In the genomic region with DNA sequence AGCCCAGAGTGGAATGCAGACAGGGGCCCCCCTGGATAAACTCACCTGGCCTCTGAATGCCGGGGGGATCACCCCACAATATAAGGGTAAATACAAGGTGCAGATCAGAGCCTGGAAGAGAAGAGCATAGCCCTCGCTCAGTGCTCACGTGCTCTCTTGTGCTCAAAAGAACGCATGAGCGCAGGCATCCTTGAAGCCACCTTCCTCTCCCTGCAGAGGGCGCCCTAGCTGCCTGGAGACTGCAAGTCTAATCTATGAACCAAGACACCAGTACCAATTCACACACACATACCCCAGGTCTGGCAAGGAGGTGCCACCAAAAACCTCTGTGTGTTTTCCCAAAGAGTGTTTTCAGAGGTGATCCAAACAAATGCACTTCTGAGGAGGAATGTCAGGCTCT, we compare ENCODE assay signal across 11 mouse cellular contexts. TPM values are rescaled to one million over a fixed set of nuclear protein-coding genes. Genes with fewer than 3 reads are reported as not detected.
DNase-seq lines count a peak whose midpoint lies in the region; TF ChIP-seq lines count a peak whose summit lies in the region.
"Had no signal": no experiment of that assay in that cellular context is flagged by ENCODE, and none has a peak within 500 bp of the region (broad histone marks: within the 10 kb centered on the region; RNA-seq: fewer than 3 reads in every experiment).

No protein-coding gene starts in this region.

- in situ Hi-C loops in ES-E14 (cut with MboI; ENCODE audit: low sequenced_read_pairs in 2 of 2, unreplicated experiment in 2 of 2), result no loop called here

- DNase-seq in adrenal gland, postnatal 10 days, result peak; percentile 56
- no peak for DNase-seq in adrenal gland, adult 2 months
- peak; percentile 25 for DNase-seq in kidney, postnatal 10 days
- DNase-seq in kidney, adult 11 months, result no peak
- DNase-seq in ES-E14 (ENCODE audit: low read depth, low spot score), result peak; percentile 63
- peak; percentile 18 for DNase-seq in forelimb bud, embryonic 11.5 days (ENCODE audit: low read depth, low spot score)
- no peak for DNase-seq in frontal cortex, postnatal 36 days (ENCODE audit: low spot score in 2 of 2)
- DNase-seq in layer of hippocampus, adult 9-10 months (ENCODE audit: low spot score), result no peak

- no peaks in the 10 kb centered on the region for H3K9me3 ChIP-seq in ES-E14 (ENCODE audit: control insufficient read depth, insufficient read depth, low read depth, low read length)
- H3K9me3 ChIP-seq: embryonic facial prominence, embryonic 15.5 days had no signal

- H3K4me3 ChIP-seq in ES-E14 (ENCODE audit: insufficient read depth in 1 of 2, low read depth in 1 of 2, low read length in 2 of 2, poor library complexity in 1 of 2, severe bottlenecking in 1 of 2), result no peak overlapping the region
- H3K4me3 ChIP-seq: embryonic facial prominence, embryonic 15.5 days had no signal

- no peaks in the 10 kb centered on the region for H3K36me3 ChIP-seq in ES-E14 (ENCODE audit: control insufficient read depth, insufficient read depth, low read length, poor library complexity, severe bottlenecking)
- H3K36me3 ChIP-seq: embryonic facial prominence, embryonic 15.5 days had no signal

- peaks cover 0 to 4% of the 10 kb centered on the region in 2 experiments; a peak in 1 of 4 replicates for H3K4me1 ChIP-seq in ES-E14 (ENCODE audit: control insufficient read depth in 2 of 2, insufficient read depth in 2 of 2, low read length in 2 of 2, poor library complexity in 1 of 2)
- H3K4me1 ChIP-seq: embryonic facial prominence, embryonic 15.5 days had no signal

- H3K27ac ChIP-seq in ES-E14 (ENCODE audit: insufficient read depth, low read depth, low read length, poor library complexity, severe bottlenecking), result no peak overlapping the region
- H3K27ac ChIP-seq: embryonic facial prominence, embryonic 15.5 days had no signal

- H3K9ac ChIP-seq in ES-E14 (ENCODE audit: insufficient read depth, low read depth, low read length, poor library complexity, severe bottlenecking), result no peak overlapping the region
- H3K9ac ChIP-seq: embryonic facial prominence, embryonic 15.5 days had no signal

TF ChIP-seq in ES-E14, 5 proteins besides CTCF, POLR2A, EP300 and RAD21:
- TF ChIP-seq ZNF384 (IDR thresholded peaks at IDR 0.05; ENCODE audit: low read depth, low read length) (no peak), CHD2 (IDR thresholded peaks at IDR 0.05; ENCODE audit: low read depth, low read length) (no peak), ZC3H11A (IDR thresholded peaks at IDR 0.05; ENCODE audit: borderline replicate concordance, low read depth, low read length) (no peak), HCFC1 (IDR thresholded peaks at IDR 0.05; ENCODE audit: borderline replicate concordance, insufficient read depth, low read length) (no peak), MAFK (IDR thresholded peaks at IDR 0.05; ENCODE audit: insufficient read depth, low read depth, low read length) (no peak)

RNA-seq across cellular contexts. Expression of a gene that starts 2.4 kb away (rescaled TPM):
- under 1 TPM; 0.12 to 0.18 TPM for total RNA-seq in adrenal gland, postnatal 10 days (2021)
- total RNA-seq in adrenal gland, adult 2 months (2021), result under 1 TPM in 1 of 2 experiments, not detected in 1; 0.12 TPM
- polyA plus RNA-seq in adrenal gland, adult 2 months (2012; rRNA removed), result 0.06 and 0.19 TPM in 2 replicates
- 0.11 and 0.13 TPM in 2 replicates for total RNA-seq in ES-E14 (2012; rRNA removed)
- total RNA-seq: layer of hippocampus, adult 8-10 months had no signal
- polyA plus RNA-seq: embryonic facial prominence, embryonic 15.5 days; neural tube, embryonic 14.5 days had no signal

RNA-seq across cellular contexts. Expression of a gene that starts 15.1 kb away (rescaled TPM):
- 10 to 100 TPM in 1 of 2 experiments, 1 to 10 TPM in 1; 6.7 to 12.4 TPM for total RNA-seq in adrenal gland, postnatal 10 days (2021)
- 1 to 10 TPM; 4.6 to 5.2 TPM for total RNA-seq in adrenal gland, adult 2 months (2021)
- polyA plus RNA-seq in adrenal gland, adult 2 months (2012; rRNA removed), result 4.5 and 6.6 TPM in 2 replicates
- total RNA-seq in ES-E14 (2012; rRNA removed), result 34.9 and 40.5 TPM in 2 replicates

RNA-seq across cellular contexts. Expression of a gene that starts 47.0 kb away (rescaled TPM):
- 10 to 100 TPM; 47.6 to 65.6 TPM for total RNA-seq in adrenal gland, postnatal 10 days (2021)
- total RNA-seq in adrenal gland, adult 2 months (2021), result 10 to 100 TPM; 46.4 to 65.3 TPM
- polyA plus RNA-seq in adrenal gland, adult 2 months (2012; rRNA removed), result 178 and 239 TPM in 2 replicates
- total RNA-seq in ES-E14 (2012; rRNA removed), result 3.6 and 4.1 TPM in 2 replicates

RNA-seq across cellular contexts. Expression of a gene that starts 55.4 kb away (rescaled TPM):
- total RNA-seq in adrenal gland, postnatal 10 days (2021), result under 1 TPM in 1 of 2 experiments, not detected in 1; 0.67 TPM
- total RNA-seq in adrenal gland, adult 2 months (2021), result under 1 TPM in 1 of 2 experiments, not detected in 1; 0.21 TPM
- polyA plus RNA-seq in adrenal gland, adult 2 months (2012; rRNA removed), result not detected in 2 replicates
- 0.76 and 1.3 TPM in 2 replicates for total RNA-seq in ES-E14 (2012; rRNA removed)

Comparison
In these comparisons a context has a peak if more than half of its experiments do, and no peak if none do; other contexts are left out.
1. DNase-seq: peak in adrenal gland, postnatal 10 days (single experiment), kidney, postnatal 10 days (single experiment), ES-E14 (single experiment) and forelimb bud, embryonic 11.5 days (single experiment); none in adrenal gland, adult 2 months (single experiment), kidney, adult 11 months (single experiment), frontal cortex, postnatal 36 days (0 of 2) and layer of hippocampus, adult 9-10 months (single experiment).